Mouse (Mus musculus) hindbrain, embryonic 14.5 days (tissue): Measurements from ENCODE around the gene Ano6. TPM values are rescaled to one million over a fixed set of nuclear protein-coding genes. Genes with fewer than 3 reads are reported as not detected.
A peak's percentile ranks its signal among the peaks of the same experiment; 100 is the strongest.

ENCODE experiments used
- ATAC-seq: fragments of 200-750 bp; cut with Nextera tagmentation; 2 replicates; pipeline ENCODE4 v1.8.0; 2017; ENCODE audit warnings: moderate number of reproducible peaks, mild to moderate bottlenecking, moderate TSS enrichment, moderate library complexity; ENCODE audit not compliant: low FRiP score
- DNase-seq: peaks from one replicate; pipeline ENCODE4 v3.0.0-alpha.2; 2015; ENCODE audit warnings: low spot score
- H3K27ac ChIP-seq: fragments of 300-500 bp; sonication (generic); 2 replicates; pipeline ENCODE4 v1.5.1; 2014; ENCODE audit warnings: mild to moderate bottlenecking, moderate library complexity
- H3K27me3 ChIP-seq: fragments of 300-500 bp; sonication (generic); 2 replicates; pipeline ENCODE4 v1.6.1; 2014; ENCODE audit warnings: mild to moderate bottlenecking, low read length, mixed read lengths; ENCODE audit not compliant: control insufficient read depth, insufficient read depth
- H3K36me3 ChIP-seq: fragments of 300-500 bp; sonication (generic); replicated peaks from 2 replicates; pipeline ENCODE4 v1.6.1; 2014; ENCODE audit not compliant: control insufficient read depth, insufficient read depth
- H3K4me1 ChIP-seq: fragments of 300-500 bp; sonication (generic); replicated peaks from 2 replicates; pipeline ENCODE4 v1.6.1; 2014; ENCODE audit warnings: antibody characterized with exemption, low read length, mixed read lengths; ENCODE audit not compliant: control insufficient read depth, insufficient read depth
- H3K4me2 ChIP-seq: fragments of 300-500 bp; sonication (generic); replicated peaks from 2 replicates; pipeline ENCODE4 v1.6.1; 2014; ENCODE audit warnings: mild to moderate bottlenecking, moderate library complexity
- H3K4me3 ChIP-seq: fragments of 300-500 bp; sonication (generic); replicated peaks from 2 replicates; pipeline ENCODE4 v1.5.1; 2014; ENCODE audit warnings: mild to moderate bottlenecking, low read length
- H3K9ac ChIP-seq: fragments of 300-500 bp; sonication (generic); 2 replicates; pipeline ENCODE4 v1.6.1; 2014
- H3K9me3 ChIP-seq: fragments of 300-500 bp; sonication (generic); 2 replicates; pipeline ENCODE4 v1.6.1; 2016; ENCODE audit warnings: low read length; ENCODE audit not compliant: control insufficient read depth
- WGBS: fragments of 180-500 bp; shearing (Covaris S2); extraction: QIAGEN DNeasy Blood & Tissue Kit; methylation state at CpG from one replicate; pipeline ENCODE4 v1.1.7; 2014; 5-methylcytosine and 5-hydroxymethylcytosine counted together
- polyA plus RNA-seq: library from polyadenylated mRNA; unstranded; fragments of >200 nt; fragmentation: Nextera tagmentation; extraction: Ambion mirVana; gene quantifications from 2 replicates; pipeline ENCODE4 v1.2.1, GENCODE M21; 2014

The Ano6 gene
- polyA plus RNA-seq, 1 experiment from 2014 or later = 33.2 TPM

GRCm38 (mm10) chr15:95906017-95906749 lies 115.5 kb downstream of the Ano6 start:
- Histone ChIP-seq H3K9me3 (no peaks in the 10 kb centered on the region), H3K4me3 (no peak overlapping the region), H3K36me3 (no peaks in the 10 kb centered on the region), H3K9ac (no peak overlapping the region), H3K27me3 (no peaks in the 10 kb centered on the region), H3K4me2 (no peak overlapping the region), H3K27ac (no peak overlapping the region), H3K4me1 (peaks cover 6% of the 10 kb centered on the region; the same call in 1 of the 2 replicates)
- WGBS = 61% methylated on average over 7 of the region's 7 CpGs
- no peak for DNase-seq
- no peak for ATAC-seq

GRCm38 (mm10) chr15:95906891-95907290 lies 116.2 kb downstream of the Ano6 start:
- peaks cover 6% of the 10 kb centered on the region; the same call in 1 of the 2 replicates for H3K4me1 ChIP-seq
- WGBS = 93% methylated on average over 1 of the region's 1 CpGs
- no peak overlapping the region for H3K9ac ChIP-seq
- DNase-seq (no peak), ATAC-seq (no peak)
- no peaks in the 10 kb centered on the region for H3K9me3 ChIP-seq
- H3K27me3 ChIP-seq = no peaks in the 10 kb centered on the region
- no peaks in the 10 kb centered on the region for H3K36me3 ChIP-seq
- H3K4me3 ChIP-seq = no peak overlapping the region
- no peak overlapping the region for H3K4me2 ChIP-seq
- no peak overlapping the region for H3K27ac ChIP-seq

GRCm38 (mm10) chr15:95907337-95907736 lies 116.7 kb downstream of the Ano6 start:
- Histone ChIP-seq H3K27ac (no peak overlapping the region), H3K4me3 (no peak overlapping the region), H3K9ac (no peak overlapping the region), H3K4me2 (no peak overlapping the region), H3K27me3 (no peaks in the 10 kb centered on the region), H3K9me3 (no peaks in the 10 kb centered on the region), H3K4me1 (peaks cover 6% of the 10 kb centered on the region; the same call in 1 of the 2 replicates), H3K36me3 (no peaks in the 10 kb centered on the region)
- ATAC-seq (no peak), DNase-seq (no peak)
- 70% methylated on average over 10 of the region's 10 CpGs for WGBS

DNA sequence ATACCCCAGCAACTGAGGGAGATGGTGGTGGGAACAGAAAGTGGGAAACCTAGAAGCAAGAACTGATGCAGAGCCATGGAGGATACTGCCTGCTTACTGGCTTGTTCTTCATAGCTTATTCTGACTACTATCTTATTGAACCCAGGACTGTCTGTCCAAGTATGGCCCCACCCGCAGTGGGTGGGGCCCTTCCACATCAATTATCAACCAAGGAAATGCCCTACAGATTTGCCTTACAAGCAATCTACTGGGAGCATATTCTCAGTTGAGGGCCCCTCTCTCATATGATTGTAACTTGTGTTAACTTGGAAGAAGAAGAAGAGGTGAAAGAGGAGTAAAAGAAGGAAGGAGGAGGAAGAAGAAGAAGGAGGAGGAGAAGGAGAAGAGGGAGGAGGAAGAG lies 117.3 kb downstream of the Ano6 start:
- 94% methylated on average over 1 of the region's 1 CpGs for WGBS
- Histone ChIP-seq H3K4me3 (no peak overlapping the region), H3K27ac (no peak overlapping the region), H3K4me1 (peaks cover 6% of the 10 kb centered on the region; the same call in 1 of the 2 replicates), H3K4me2 (no peak overlapping the region), H3K36me3 (no peaks in the 10 kb centered on the region), H3K27me3 (no peaks in the 10 kb centered on the region), H3K9ac (no peak overlapping the region), H3K9me3 (no peaks in the 10 kb centered on the region)
- DNase-seq (no peak), ATAC-seq (no peak)

DNA sequence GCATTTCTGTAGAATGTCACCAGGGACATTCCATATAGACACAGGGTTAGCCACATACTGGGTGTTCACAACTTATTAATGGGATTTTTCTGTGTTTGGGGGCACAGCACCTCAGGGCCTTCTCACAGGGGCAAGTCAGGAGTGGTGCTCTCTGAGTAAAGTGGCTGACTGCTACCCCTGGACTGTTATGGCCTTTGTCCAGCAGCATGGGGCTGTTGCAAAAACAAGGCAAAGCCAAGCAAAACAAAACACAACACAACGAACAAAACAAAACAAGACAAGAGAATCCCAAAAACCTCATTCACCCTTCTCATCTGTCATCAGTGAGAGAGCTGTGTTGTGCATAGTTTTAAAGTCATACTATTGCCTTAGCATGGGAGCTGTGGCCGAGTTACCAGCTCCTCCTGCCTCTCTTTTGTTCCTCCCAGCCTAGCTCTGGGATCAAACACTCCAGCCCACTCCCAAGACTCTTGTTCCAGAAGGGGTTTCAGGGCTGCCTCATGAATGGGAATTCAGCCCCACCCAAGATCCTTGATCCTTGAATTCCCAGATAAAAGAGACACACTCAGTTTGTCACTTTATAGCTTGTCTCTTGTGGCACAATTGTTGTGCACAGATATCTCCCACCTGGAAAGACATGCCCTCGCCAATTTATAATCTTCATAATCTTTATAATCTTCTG lies 119.6 kb downstream of the Ano6 start:
- H3K4me2 ChIP-seq = no peak overlapping the region

GRCm38 (mm10) chr15:95914963-95915362 lies 124.3 kb downstream of the Ano6 start:
- 87% methylated on average over 3 of the region's 3 CpGs for WGBS
- no peak overlapping the region for H3K27ac ChIP-seq

More for the DNA sequence above, 119.6 kb downstream of the Ano6 start:
- no peaks in the 10 kb centered on the region for H3K4me1 ChIP-seq
- 67% methylated on average over 3 of the region's 3 CpGs for WGBS
- no peaks in the 10 kb centered on the region for H3K9me3 ChIP-seq
- H3K27me3 ChIP-seq = no peaks in the 10 kb centered on the region
- no peak for ATAC-seq
- no peak overlapping the region for H3K4me3 ChIP-seq
- peaks cover 8% of the 10 kb centered on the region; the same call in 1 of the 2 replicates for H3K36me3 ChIP-seq
- no peak for DNase-seq
- no peak overlapping the region for H3K27ac ChIP-seq
- H3K9ac ChIP-seq = no peak overlapping the region

DNA sequence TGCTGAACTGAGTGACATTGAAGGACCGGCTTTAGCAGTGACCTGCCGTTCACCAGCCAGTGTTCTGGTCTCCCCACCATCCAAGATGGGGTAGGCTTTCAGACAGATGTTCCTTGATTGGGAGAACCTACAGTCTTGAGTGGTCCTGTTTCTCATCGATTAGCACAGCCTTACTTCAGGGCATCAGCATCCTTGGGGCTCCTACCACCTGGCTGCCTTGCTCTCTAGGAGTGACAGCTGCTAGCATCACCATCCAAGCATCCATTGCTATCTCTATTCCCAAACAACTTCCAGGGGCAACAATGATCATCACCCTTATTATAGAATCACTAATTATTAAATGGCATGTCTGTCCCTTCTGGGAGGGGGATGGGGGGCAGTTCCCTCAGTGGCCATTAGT lies 124.8 kb downstream of the Ano6 start:
- DNase-seq = no peak
- H3K9me3 ChIP-seq = no peaks in the 10 kb centered on the region
- no peaks in the 10 kb centered on the region for H3K27me3 ChIP-seq
- H3K4me3 ChIP-seq = no peak overlapping the region
- no peaks in the 10 kb centered on the region for H3K4me1 ChIP-seq
- ATAC-seq = no peak
- H3K4me2 ChIP-seq = no peak overlapping the region
- no peak overlapping the region for H3K27ac ChIP-seq
- 99% methylated on average over 3 of the region's 3 CpGs for WGBS
- H3K36me3 ChIP-seq = peaks cover 8% of the 10 kb centered on the region
- H3K9ac ChIP-seq = no peak overlapping the region

More at GRCm38 (mm10) chr15:95914963-95915362, 124.3 kb downstream of the Ano6 start:
- H3K9ac ChIP-seq = no peak overlapping the region
- DNase-seq = no peak
- no peaks in the 10 kb centered on the region for H3K27me3 ChIP-seq
- no peak overlapping the region for H3K4me2 ChIP-seq
- H3K4me1 ChIP-seq = no peaks in the 10 kb centered on the region
- H3K4me3 ChIP-seq = no peak overlapping the region
- H3K36me3 ChIP-seq = peaks cover 8% of the 10 kb centered on the region
- no peaks in the 10 kb centered on the region for H3K9me3 ChIP-seq
- ATAC-seq = no peak

DNA sequence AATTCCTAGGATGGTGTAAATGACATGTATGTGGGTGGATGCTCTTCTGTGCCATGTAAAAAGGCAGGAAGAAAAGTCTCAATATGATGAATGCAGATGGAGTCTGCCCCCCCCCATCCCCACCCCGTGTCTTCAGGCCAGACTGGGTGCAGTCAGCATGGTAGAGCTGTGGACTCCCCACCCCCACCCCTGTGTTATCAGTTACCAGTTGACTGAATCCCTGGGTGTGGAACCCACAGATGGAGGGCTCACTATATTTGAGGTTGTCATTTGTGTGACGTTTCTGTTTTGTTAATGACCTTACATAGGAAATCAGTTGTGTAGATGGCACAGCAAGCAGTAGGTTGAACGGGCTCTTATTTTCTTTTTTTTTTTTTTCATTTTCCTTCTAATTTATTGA lies 126.7 kb downstream of the Ano6 start:
- 89% methylated on average over 3 of the region's 3 CpGs for WGBS
- no peaks in the 10 kb centered on the region for H3K27me3 ChIP-seq
- peaks cover 11% of the 10 kb centered on the region for H3K36me3 ChIP-seq
- H3K9me3 ChIP-seq = no peaks in the 10 kb centered on the region
- no peak for ATAC-seq
- no peak overlapping the region for H3K27ac ChIP-seq
- no peaks in the 10 kb centered on the region for H3K4me1 ChIP-seq
- DNase-seq = no peak
- no peak overlapping the region for H3K4me3 ChIP-seq
- no peak overlapping the region for H3K4me2 ChIP-seq
- H3K9ac ChIP-seq = no peak overlapping the region

GRCm38 (mm10) chr15:95920047-95920446 lies 129.4 kb downstream of the Ano6 start:
- peak overlapping the region; percentile 21; the same call in 1 of the 2 replicates for H3K27ac ChIP-seq
- H3K9ac ChIP-seq = no peak overlapping the region; the same call in 1 of the 2 replicates
- peak; percentile 43 for DNase-seq
- no peaks in the 10 kb centered on the region for H3K27me3 ChIP-seq
- H3K36me3 ChIP-seq = peaks cover 4% of the 10 kb centered on the region
- no peaks in the 10 kb centered on the region for H3K4me1 ChIP-seq
- WGBS = 50% methylated on average over 9 of the region's 9 CpGs
- H3K9me3 ChIP-seq = no peaks in the 10 kb centered on the region
- 0 out of 2 replicates have a peak, but pooled peaks have one; percentile 46 for ATAC-seq
- H3K4me3 ChIP-seq = no peak overlapping the region
- H3K4me2 ChIP-seq = no peak overlapping the region
